Mouse (Mus musculus) layer of hippocampus, adult 2 months (tissue): ENCODE results near the gene Kctd21. TPM values are rescaled to one million over a fixed set of nuclear protein-coding genes. Genes with fewer than 3 reads are reported as not detected.

Experiments
- DNase-seq, 2 experiments: peaks; one replicate each; pipeline ENCODE4 v3.0.0; 2022; ENCODE audit warnings: low spot score in 2 of 2
- H3K27ac ChIP-seq: fragments of 200-600 bp; 2 replicates; pipeline ENCODE4 v1.8.1; 2022
- H3K4me3 ChIP-seq: fragments of 200-600 bp; 2 replicates; pipeline ENCODE4 v1.8.1; 2022; ENCODE audit warnings: mild to moderate bottlenecking
- CTCF ChIP-seq: fragments of 200-600 bp; conservative IDR thresholded peaks from 2 replicates; pipeline ENCODE4 v1.8.1; 2022; ENCODE audit warnings: antibody characterized with exemption, mild to moderate bottlenecking, moderate library complexity
- total RNA-seq, 2 experiments: library from RNA; stranded (reverse); gene quantifications; 2 replicates each; pipeline ENCODE4 v1.2.3; 2021

Gene Kctd21
- total RNA-seq, 2 experiments from 2014 or later = 13.2 to 14.5 TPM

DNA sequence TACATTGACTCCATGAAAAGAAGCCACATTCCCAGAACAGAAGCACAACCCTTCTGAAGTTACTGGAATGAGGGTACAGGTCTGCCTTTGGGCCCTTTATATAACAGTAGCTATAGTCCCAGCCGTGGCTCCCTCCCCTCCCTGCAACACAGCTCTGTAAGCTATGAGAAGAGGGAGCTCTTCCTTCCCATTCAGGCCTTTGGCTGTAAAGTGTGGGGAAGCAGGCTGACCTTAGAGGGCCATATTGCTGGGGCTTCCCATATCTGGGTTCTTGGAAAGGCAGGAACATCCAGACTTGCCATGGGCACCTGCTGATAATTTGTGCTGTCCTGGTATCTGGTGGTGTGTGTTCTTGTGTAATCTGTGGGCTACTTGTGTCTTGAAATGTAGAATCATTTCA, 24.6 kb upstream of the Kctd21 start:
- DNase-seq = no peak
- TF ChIP-seq CTCF = no peak
- Histone ChIP-seq H3K4me3 (no peak overlapping the region), H3K27ac (no peak overlapping the region)

DNA sequence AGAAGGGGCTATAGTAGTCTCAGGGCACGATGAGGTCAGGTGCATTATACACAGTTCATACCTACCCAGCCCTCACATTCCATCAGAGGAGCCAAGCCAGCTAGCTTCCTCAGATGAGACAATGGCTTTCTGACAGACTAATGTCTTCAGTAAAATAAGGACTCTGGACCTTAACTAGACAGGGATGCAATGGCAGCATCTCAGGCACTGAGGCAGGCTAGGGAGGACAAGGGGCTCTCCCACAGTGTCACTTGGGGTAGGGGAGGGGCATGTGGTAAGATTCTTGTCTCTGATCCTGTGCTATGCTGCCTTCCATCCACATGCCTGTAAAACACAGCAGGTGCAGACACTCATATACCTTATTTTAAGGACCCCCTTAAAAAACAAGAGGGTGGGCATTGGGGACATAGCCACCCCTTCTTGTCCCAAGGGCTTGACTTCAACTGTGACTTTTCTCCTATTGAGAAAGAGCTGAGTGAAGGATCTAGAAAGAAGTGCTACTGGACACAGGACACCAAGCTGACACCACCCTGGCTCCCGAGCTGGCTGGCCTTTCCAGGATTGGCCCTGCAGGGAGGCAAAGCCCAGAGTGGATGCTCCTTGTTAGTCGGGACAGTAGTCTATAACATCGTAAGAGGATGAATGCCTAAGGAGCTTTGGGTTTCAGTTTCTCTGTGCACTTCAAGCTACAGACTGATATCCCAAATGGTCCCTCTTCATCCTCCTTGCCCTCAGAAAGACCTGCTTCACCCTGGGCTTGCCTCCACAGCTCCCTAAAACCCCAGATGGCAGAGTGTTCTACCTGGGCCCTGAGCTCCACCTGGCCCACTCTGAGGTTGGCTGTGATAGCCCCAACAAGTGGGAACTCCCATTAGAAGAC, 22.4 kb upstream of the Kctd21 start:
- TF ChIP-seq CTCF = no peak
- H3K4me3 ChIP-seq = no peak overlapping the region
- peak in 1 of 2 experiments; percentile 2 for DNase-seq
- H3K27ac ChIP-seq = no peak overlapping the region

DNA sequence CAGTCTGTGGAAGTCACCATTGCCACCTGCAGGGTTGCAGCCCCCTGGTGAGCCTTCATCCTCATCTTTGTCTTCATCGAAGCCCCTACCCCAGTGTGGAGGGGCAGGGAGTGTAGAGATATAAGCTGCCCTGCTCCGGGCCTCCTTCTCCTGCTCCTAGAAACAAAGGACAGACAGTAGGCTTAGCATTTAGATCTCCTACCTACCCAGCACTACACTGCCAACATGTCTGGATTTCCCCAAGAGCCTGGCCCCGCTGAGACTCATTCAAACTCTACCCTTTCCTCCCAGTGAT, 21.8 kb upstream of the Kctd21 start:
- DNase-seq = peak in 1 of 2 experiments; percentile 7
- Histone ChIP-seq H3K27ac (no peak overlapping the region), H3K4me3 (no peak overlapping the region)
- TF ChIP-seq CTCF = no peak

DNA sequence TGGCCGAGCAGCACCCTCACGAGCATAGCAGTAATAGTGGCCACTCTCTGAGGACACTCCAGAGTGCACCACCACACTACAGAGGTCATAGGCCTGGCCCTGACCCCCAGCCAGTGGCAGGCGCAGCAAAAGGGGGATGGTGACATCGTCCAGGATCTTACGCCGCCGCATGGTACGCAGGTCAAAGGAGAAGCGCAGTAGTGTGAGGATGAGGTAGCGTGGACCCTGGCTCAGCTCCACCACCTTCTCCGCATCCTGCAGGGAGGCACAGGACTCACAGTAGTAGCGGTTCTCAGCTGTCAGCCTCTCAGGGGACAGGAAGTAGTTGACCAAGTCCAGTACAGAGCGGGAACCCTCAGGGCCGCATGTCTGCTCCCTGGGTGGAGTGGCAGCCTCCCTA, 20.5 kb upstream of the Kctd21 start:
- TF ChIP-seq CTCF = no peak
- H3K27ac ChIP-seq = no peak overlapping the region
- no peak overlapping the region for H3K4me3 ChIP-seq
- no peak for DNase-seq

DNA sequence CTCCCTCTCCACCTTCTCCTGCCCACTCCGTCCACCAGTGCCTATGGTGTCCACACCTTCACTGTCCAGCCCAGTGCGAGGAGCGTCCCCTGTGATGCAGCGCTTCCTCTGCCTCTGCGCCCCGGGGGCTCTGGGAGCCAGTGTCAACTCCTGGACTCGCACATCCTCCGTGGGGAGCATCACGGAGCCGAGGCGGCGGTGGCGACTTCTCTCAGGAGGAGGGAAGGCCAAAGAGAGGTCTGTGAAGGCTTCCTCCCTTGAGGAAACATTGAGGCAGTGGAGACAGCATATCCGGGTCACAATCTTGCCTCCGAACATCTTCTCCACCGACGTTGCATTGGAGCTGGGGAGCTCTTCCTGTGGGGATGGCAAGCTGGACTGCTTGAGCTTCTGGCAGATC, 19.9 kb upstream of the Kctd21 start:
- no peak for DNase-seq
- no peak overlapping the region for H3K27ac ChIP-seq
- no peak for TF ChIP-seq CTCF
- H3K4me3 ChIP-seq = no peak overlapping the region

DNA sequence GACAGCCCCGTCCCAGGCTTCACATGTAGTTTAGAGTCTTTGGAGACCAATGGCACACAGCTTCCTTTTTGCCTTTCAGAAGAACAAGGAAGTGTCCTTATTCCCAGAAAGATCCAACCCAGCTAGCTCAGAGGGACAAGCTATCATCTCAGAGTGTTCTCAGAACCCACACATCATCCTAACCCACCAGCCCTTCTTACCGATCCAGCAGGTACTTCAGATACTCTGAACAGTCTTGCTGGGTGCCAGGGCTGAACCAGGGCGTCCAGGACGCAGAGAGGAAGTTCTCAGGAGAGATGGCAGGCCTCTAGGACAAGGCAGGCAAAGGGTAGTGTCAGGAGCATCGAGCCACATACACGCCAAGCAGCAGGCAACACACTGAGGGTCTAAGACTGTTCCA, 19.3 kb upstream of the Kctd21 start:
- Histone ChIP-seq H3K27ac (no peak overlapping the region), H3K4me3 (no peak overlapping the region)
- TF ChIP-seq CTCF = no peak
- DNase-seq = no peak

DNA sequence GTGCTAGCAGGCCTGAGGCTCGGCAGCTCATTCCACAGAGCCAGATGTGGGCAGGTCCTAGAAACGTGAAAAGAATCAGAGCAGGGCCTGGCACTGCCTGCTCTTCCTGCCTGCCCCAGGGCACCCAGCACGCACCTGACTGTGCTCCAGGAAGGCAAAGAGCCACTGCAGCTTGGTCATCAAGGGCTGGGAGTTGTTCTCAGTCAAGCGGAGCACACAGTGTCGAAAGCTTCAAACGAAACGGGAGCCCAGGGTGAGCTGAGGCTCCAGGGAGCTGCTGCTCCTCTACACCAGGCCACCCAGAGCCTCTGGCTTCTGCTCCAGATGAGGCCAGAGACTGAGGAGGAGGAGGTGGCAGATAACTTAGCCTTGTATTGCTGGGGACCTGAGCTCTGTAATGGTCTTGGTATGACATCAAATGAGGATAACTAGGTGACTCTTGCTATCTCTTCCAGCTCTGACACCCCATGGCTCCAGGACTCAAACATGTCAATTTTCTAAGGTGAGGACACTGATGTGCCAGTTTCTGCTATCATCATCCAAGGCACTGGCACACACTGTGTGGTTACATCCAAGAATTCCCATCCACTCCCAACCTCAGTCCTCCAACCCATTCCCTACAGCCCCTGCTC, 18.6 kb upstream of the Kctd21 start:
- TF ChIP-seq CTCF = no peak

DNA sequence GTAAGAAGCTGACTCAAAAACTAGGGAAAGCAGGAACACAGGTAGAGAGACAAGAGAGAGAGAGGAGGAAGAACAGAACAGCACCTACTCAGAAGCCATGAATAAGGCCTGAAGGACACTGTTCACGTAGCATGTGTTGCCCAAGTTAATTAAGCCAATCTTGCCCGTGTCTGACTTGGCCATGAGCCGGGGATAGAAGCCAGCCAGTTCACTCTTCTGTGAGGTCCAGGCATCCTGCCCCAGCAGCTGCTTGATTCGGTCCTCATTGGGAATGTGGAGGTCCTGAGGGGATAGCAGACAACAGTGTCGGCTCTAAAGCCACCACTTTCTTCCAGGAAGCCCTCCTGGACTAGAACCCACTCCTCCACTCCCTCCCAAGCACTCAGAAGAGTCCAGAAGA, 17.5 kb upstream of the Kctd21 start:
- H3K27ac ChIP-seq = no peak overlapping the region
- no peak for TF ChIP-seq CTCF
- H3K4me3 ChIP-seq = no peak overlapping the region
- no peak for DNase-seq

More for the DNA sequence above, 18.6 kb upstream of the Kctd21 start:
- Histone ChIP-seq H3K27ac (no peak overlapping the region), H3K4me3 (no peak overlapping the region)
- DNase-seq = no peak

DNA sequence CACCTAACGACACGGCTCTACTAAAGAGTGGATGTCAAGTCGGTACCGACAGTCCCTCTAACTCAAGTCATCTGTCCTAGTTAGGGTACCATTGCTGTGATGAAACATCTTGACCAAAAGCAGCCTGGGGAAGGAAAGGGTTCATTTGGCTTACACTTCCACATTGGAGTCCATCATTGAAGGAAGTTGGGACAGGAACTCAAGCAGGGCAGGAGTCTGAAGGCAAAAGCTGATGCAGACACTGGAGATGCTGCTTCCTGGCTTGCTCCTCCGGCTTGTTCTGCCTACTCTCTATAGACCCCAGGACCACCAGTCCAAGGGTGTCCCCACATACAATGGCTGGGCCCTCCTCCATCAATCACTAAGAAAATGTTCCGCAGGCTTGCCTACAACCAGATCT, 16.5 kb upstream of the Kctd21 start:
- DNase-seq = no peak
- no peak overlapping the region for H3K27ac ChIP-seq
- TF ChIP-seq CTCF = no peak
- H3K4me3 ChIP-seq = no peak overlapping the region

DNA sequence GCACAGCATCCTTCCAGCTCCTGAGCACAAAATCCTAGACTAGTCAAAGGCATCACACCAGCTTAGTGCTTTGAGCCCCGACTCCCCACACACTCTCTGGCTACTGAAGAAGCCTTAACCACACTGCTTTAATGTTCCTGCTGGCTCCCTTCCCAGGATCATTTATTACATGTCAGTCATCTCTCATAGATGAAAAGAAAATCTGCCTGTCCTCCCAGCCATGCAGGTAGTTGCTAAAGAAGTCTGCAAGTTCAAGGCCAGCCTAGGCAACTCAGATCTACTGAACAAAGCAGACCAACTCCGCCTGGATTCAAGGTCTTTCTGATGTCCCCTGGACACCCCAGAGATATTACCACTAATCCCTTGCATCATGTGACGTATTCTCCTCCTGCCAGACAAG, 14.4 kb upstream of the Kctd21 start:
- no peak for DNase-seq

DNA sequence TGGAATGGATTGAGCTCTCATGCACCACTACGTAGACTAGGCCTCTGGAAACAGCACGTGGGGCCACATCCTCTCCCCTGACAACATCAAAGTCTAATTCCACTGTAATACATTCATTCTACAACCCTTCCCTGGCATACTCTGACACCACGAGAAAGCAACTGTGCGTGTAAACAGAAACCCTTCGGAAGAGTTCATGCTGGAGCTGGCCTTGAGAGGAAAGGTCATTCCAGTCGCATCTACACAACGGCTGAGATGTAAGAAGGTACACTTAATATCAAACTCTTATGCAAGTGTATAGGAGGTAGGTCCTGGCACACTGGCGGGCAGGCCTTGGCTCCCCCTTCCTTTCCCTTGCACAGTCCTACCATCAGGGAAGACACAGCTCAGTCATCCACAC, 7.8 kb upstream of the Kctd21 start:
- TF ChIP-seq CTCF = no peak

More for the DNA sequence above, 14.4 kb upstream of the Kctd21 start:
- H3K27ac ChIP-seq = no peak overlapping the region
- no peak for TF ChIP-seq CTCF
- no peak overlapping the region for H3K4me3 ChIP-seq

DNA sequence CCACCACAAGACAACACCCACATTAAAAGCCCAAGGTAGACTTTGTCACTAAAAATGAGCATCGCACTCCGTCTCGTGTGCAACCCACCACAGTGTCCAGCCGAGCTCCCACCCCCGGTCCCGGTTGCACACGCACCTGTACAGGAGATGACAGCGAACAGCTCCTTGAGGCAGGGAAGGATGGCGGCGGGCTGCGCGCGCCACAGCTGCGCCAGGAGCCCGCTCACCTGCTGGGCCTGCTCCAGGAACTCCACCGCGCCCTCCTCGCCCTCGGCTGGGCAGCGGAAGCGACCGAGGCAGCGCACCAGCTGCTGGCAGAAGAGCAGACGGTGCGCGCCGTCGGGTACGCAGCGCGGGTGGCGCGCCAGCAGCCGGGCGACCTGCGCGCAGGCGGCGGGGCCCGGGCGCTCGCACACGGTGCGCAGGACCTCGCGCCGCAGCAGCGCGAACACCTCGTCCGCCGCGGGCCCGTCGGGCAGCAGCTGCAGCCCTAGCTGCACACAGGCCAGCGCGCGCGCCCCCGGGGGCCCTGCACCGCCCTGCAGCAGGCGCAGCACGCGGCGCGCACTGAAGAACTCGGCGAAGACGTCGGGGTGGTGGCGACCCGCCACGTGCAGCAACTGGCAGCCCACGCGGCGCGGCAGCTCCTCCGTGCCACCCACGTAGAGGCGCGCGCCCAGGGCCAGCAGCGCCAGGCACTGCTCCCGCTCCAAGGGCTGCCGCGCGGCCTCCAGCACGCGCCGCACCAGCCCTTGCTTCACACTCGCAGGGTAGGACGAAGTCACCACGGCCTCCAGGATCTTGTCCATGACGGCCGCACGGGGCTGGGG, 6.8 kb upstream of the Kctd21 start:
- no peak overlapping the region for H3K4me3 ChIP-seq
- no peak overlapping the region for H3K27ac ChIP-seq
- TF ChIP-seq CTCF = no peak
- DNase-seq = peak in 1 of 2 experiments; percentile 24

More for the DNA sequence above, 7.8 kb upstream of the Kctd21 start:
- H3K27ac ChIP-seq = no peak overlapping the region
- no peak overlapping the region for H3K4me3 ChIP-seq
- DNase-seq = no peak

DNA sequence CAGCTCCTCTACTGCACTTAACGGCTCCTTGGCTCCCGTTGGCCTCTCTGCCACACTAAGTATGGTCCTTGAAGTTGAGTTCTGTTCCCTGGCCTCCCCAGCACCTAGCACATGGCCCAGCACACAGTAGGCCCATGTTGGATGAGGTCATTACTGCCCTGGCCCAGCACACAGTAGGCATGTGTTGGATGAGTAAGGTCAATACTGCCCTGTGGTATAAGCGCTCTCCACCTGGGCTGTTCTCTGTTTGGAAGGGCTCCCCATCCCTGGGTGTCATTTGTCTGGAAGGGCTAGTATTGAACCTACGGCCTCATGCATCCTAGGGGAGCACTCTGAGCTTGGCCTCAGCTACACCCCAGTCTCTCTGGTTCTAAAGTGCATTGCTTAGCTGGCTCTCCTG, 4.8 kb upstream of the Kctd21 start:
- Histone ChIP-seq H3K27ac (no peak overlapping the region), H3K4me3 (no peak overlapping the region)
- DNase-seq = no peak
- TF ChIP-seq CTCF = no peak
